Mouse (Mus musculus) urinary bladder, postnatal 36 days (tissue): ENCODE results near the gene Utp6.

Experiments
- DNase-seq, 2 experiments: peaks; one replicate each; pipeline ENCODE4 v3.0.0; 2022; ENCODE audit warnings: low spot score in 2 of 2, mixed read lengths in 1 of 2

The Utp6 gene

DNA sequence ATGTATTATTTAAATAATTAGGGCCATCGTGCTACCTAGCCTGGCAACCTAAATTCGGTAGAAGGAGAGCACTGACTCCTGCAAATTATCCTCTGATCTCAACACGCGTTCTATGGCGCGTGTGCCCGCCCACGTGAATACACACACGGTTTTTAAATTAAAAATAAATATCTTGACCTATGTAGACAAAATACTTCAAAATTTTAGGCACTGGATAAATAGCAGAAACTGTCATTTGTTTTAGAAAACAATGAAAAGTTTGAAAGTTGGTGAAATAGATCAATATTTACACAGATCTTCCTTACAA lies 640 bp upstream of the Utp6 start:
- DNase-seq: no peak

DNA sequence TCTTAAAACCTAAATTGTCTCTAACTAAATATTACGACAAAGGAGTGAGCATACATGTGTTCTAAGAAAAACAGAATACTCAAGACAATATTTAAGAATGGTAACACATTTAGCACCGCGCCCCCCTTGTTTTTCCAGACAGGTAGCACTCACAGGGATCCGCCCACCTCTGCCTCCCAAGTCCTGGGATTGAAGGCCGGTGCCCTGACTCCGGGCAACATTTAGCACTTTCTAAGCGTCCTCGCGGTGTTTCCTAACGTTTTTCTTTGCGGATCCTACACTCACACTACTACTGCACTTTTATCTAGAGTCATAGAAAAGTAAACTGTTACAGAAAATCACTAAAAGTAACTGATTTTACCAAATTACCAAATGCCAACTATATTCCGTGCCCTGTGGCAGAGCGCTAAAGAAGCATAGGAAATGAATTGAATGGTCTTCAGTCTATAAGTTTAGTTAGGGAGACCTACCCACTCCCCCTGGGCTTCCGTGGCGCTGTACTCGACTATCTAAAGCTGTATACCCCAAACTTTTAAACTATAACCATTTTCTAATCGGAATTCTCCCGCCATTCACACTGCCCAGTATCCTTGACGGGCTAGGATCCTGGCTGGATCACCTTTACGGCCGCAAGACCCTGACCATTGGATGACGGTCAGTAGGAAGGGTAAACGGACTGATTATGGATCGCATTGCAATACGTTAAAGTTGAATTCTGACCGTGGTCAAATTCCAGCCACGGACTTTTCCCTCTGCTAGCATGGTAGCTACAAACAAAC lies 655 bp downstream of the Utp6 start:
- no peak for DNase-seq

DNA sequence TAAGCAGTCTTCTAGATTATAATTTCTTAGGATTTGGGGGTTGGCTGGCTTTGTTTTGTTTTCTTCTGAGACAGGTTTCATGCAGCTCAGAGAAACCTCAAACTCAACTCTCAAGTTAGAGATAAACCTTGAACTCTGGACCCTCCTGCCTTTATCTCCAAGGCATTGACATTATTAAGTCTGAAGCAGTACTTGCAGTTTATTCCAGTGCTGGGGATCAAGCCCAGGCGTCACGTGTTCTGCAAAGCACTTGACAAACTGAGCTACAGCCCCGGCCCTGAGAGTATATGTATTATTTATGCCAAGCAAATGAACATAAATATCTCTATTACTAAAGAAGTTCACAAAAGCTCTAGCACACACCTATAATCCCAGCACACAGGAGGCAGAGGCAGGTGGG lies 14.9 kb downstream of the Utp6 start:
- no peak for DNase-seq

DNA sequence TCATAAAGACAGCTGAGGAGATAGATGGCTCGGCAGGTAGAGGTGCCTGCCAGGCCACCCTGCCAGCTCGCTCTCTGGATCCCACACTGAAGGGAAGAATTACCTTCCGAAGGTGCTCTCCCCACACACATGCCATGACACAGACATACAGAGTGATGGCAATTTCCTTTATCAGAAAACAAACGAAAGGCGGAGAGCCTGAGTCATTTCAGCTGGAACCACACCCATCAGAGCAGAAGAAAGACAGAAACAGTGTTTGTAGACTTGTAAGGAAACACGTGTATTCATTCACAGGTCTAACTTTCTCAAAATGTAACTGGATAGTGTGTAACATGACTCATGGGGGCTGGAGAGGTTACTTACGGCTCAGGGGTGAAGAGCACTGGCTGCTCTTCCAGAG lies 18.6 kb downstream of the Utp6 start:
- no peak for DNase-seq

DNA sequence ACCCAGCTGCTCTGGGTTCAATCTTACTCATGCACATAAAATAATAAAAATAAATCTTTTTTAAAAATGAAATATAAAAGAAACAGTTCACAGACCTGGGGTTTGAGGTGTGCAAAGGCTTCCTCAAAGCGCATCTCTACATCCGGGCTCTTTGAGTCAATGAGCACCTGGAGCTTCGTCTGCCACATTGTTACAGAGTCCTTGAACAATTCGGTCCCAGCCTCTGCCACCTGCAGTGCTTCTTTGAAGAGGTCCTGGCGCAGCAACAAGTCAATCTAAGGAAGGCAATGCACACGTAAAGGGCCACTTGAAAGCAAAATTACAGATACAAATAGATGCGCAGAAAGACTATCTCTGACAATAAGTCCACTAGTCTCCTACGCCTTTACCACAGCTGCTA lies 19.1 kb downstream of the Utp6 start:
- DNase-seq: no peak

DNA sequence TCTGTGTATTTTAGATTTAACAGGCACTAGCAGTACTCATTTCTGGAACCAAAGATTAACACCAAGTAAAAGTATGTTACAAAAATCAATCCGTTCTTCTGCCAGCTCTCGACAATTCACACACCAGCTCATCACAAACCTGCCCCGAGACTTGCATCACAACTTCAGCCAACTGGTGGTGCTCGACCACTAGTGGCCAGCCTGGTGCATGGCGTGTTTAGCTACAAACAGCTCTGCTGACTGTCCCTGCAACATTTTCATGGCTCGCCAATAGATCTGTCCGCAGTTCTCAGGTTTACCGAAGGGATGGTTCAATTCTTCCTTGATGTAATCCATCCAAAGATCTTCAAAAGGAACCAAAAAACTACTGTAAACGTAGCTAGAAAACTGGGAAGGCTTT lies 26.4 kb downstream of the Utp6 start:
- no peak for DNase-seq

DNA sequence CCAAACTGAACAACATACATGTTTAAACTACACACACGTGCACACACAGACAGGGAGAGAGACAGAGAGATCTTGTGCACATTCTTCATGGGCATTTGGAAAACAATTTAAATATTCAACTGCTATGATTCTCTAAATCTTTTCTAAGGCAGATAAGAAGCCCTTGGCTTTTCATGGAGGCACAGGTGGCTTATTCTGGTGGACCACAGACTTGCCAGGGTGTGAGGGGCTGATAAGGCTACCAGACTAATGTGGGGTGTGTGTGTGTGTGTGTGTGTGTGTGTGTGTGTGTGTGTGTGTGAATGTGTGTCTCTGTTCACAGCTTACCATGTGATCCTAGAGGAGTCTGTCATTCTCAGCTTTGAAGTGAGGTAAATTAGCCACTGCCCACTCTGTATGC lies 39.4 kb downstream of the Utp6 start:
- no peak for DNase-seq

DNA sequence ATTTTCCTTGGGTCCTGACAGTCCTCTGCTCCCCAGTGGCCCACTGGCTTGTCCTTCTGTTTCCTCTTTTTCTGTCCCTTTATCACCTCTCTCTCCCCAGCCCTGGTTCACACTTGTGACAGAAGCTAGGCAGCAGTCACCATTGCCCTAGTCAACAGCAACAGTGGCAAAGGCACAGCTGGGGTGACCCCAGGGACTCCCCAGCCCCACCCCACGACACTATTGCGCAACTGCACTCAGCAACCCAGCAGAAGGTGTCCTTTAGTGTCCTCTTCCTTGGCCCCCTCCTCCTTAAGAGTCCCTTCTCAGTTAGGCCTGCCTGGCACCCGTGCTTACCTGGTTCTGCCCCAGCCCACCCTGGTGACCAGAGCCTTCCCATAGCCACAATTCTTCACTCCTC lies 40.0 kb downstream of the Utp6 start:
- DNase-seq: no peak

DNA sequence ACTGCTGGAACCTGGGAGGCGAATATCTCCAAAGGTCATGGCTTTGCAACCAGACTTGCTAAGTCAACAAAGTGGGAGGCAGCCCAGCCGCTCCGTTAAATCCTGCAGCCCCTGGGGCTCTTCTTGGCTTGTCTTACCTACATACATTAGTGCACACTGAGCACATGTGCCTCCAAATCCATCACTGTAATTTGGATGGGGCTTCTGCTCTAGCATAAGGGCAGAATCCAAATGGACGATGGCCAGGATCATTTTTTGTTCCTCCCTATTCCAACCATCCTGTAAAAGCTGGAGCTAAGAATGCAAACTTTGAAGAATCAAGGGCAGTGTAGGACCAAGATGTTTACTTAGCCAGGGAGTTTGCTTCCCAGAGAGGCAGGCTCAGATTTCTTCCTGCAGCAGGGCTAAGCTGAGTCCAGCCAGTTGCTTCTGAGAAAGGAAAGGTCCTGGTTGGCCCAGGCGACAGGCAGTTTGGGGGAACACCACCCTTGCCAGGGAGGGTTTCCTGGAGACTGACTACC lies 41.6 kb downstream of the Utp6 start:
- DNase-seq: no peak

DNA sequence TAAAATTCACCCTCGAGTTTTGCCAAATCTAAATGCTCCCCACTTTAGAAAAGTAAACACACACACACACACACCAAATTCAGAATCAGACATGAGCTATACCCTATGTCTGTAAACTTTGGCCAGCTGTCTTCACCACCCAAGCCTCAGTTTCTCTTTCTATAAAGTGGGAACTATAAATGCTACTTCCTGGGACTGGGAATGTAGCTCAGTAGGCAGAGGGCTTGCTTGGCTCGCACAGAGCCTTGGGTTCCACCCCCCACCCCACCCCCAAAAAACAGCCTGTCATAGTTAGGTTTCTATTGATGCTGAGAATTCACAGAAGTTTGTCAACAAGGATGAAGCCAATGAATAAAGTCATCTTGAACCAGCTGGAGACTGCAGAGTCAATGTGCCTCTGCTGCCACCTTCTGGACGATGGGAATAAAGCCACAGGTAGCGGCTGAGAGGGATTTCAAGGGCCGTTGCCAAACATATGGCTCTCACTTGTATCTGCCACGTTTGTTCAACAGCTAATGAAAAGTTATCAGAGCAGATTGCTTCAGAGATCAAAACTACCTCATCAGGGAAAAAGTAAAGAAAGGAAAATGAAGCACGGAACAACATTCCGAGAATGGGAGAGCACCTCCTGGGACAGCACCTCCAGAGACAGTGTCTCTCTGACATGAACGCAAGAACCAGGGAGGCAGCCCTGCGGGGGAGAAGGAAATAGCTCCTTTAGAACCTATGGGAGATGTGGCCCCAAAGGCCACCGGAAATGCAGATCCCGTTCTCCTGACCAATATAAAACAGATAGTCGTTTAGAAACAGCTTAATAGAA lies 42.3 kb downstream of the Utp6 start:
- peak; percentile 69 to 83 for DNase-seq

DNA sequence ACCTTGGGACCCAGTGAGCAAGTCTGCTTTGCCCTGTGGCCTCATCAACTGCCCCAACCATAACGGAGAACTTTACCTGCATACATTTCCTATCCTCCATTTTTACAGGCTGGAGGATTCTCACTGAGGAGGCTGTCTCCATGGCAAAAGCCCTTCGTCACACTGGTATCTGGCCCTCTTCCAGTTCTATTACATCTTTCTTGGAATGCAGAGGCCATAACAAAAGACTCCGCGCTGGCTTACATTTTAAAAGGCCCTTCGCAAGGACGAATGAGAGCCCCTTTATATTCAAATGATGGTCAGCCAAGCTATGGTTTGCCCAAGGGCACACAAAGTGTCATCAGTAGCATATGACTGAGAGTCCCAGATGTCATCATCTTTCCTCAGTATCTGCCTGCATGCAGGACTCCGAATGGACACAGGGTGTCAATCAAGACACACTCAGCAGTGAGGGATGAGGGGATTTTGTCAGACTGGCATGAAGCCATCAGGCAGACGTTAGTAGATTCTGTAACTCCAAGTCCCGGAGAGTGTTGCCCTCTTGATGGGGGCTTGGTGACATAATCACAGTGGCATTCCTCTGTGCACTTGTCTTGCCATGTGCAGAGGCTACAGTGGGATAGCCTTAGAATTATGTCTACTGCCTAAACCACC lies 46.4 kb downstream of the Utp6 start:
- no peak for DNase-seq

DNA sequence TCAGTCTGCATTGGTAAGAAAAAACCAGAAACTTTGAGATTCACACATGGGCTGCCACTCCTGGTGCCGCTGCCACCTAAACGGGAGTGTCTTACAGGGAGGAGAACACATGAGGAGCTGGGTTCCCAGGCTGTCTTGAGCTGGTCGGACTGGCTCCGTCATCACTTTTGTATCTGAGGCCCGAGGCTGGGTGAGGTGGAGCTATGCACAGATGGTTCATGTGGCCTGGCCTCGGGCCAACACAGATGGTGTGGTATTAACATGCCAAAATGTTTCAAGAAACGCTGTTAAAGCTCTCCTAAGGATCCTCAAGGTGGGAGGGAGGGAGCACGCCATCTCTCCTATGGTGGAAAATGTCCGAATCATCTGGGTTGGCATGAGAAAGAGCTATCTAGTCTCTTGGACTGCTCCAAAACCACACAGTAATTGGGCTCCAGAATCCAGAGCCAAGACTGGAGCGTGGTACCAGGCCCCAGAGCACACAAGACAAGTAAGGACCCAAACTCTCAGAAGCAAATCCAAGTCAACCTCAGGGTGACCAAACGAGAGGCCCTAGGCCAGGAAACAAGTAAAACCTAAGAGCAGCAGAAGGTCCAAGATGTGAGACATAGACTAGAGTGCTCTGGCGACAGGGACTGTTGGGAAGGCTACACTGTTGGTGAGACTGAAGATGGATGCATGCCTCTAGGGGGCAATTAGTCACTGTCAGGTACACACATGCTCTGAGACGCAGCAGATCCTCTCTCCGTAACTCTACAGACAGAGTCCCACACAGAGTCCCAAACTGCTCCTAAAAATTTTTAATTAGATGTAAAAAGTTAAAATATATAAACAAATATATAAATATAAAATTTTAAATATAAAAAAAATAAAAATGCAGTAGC lies 53.3 kb downstream of the Utp6 start:
- DNase-seq: peak in 1 of 2 experiments; percentile 36

DNA sequence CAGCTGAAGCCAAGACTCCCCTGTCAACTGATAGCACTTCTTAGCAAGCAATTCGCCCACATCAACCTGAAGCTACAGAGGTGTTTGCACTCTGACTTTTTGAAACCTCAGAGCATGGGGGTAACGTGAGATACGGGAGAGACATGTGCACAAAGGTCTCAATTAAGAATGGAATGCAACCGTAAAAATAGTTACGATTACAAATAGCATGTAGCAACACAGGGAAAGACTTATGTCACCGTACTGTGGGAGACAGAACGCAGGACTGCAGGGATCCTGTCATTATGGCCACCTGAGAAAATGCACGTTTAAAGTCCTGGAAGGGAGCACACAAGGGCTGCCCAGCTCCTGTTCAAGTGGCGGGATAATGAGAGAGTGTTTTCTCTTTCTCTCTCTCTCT lies 55.3 kb downstream of the Utp6 start:
- DNase-seq: no peak

DNA sequence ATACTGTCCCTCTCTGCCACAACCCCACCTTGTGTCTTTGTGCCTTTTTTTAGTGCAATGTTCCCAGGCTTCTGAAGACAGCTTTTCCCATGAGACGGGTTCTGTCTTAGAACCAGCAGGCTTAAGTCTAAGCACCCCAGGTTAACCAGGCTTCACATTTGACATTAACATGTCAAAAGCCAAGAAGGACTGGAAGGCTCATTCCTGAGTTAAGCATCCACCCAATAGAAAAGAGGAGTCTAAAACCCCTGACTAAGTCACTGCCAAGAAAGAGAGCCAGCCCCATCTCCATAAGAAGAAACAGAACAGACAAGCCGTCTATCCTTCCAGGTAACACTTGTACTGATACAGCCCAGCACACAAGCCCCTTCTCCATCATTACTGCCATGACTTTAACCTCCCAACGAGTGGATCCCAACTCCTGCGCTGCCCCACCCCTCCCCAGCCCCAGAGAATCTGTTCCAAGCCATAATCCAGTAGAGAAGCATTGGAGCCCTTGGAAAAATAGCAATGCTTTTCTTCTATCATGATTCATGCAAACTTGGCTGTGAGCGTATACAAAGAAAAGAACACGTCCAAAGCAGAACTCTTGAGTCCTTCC lies 59.2 kb downstream of the Utp6 start:
- no peak for DNase-seq

DNA sequence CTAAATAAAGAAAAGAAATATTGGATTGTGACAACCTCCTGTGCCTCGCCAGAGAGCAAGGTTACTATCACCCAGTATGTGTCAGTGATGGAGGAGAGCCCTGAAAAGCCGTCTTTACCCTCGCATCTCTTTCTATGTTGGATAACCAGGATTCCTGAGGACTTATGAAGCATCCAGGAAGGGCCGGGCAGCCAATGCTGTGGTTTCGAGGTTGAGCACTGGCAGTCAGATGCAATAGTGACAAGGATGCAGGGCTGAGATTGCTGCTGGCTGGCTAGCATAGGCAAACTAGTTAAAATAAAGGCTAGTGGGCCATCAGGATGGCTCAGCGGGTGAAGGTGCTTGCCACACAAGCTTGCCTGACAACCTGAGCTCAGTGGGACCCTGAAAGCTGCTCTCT lies 61.0 kb downstream of the Utp6 start:
- DNase-seq: no peak

DNA sequence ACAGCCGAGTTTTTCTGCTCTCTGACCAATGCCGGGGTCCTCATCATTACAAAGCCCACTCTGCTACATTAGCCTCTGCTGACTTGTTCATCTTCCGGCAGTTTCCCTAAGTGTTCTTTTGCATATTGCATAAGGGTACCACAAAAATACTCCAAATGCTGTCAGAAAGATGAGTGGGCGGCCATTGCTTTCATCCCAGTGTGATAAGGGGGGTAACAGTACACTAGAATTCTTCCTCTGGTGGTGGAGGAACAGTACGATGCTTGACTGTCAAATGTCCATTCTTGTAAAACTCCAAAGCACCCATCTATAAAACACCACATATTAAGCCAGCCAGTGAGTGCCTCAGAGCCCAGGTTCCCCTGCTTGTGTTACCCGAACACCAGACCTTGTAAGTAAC lies 69.9 kb downstream of the Utp6 start:
- no peak for DNase-seq

DNA sequence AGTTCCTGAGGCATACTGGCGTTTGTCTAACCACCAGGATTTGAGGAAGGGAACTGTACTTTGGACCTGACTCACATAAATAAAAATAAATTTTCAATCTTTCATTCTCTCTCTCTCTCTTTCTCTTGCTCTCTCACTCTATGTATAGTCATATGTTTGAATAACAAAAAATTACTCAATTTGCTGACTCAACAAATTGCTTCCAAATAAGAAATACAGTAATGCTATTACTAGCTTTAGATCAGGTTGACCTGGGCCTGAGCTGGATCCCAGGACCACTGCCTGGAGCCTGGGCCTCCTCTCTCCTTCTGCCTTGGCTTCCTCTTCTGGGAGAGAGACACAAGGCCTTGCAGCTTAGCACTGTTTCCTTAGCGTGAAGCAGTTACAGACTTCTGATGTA lies 71.4 kb downstream of the Utp6 start:
- no peak for DNase-seq

DNA sequence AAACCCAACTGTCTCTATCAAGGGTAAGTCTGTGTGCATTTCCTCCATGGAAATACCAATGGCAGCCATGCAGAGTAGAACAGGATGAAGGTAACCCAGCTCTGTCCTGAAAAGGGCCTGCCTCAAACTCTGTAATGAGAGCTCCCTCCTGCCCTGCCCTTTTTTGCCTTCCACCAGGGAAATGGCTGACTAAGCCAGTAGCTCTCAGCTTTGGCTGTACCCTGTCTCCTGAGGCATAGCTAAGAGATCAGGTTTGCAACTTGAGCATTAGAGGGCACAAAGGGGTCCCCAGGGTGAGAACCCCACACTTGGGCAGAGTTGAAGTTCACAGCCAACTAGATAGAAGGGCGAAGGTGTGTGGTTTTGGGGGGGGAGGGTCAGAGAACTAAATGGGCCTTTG lies 75.2 kb downstream of the Utp6 start:
- no peak for DNase-seq

DNA sequence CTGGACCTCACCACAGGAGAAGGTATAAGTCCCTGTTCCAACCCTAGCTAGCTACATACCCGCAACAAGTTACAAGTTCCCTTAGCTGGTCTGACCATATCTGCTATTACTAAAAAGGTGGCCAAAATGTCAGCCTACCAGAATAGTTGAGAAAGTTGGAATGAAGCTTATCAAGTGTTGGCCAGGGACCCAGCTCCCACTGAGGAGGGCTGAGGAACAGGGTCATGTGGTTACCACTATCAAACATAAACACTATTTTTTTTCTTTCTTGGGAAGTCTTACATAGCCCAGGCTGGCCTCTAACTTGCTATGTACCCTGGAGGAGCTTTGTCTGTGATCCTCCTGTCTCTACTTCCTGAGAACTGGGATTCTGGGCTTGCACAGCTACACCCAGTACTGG lies 75.8 kb downstream of the Utp6 start:
- DNase-seq: no peak

DNA sequence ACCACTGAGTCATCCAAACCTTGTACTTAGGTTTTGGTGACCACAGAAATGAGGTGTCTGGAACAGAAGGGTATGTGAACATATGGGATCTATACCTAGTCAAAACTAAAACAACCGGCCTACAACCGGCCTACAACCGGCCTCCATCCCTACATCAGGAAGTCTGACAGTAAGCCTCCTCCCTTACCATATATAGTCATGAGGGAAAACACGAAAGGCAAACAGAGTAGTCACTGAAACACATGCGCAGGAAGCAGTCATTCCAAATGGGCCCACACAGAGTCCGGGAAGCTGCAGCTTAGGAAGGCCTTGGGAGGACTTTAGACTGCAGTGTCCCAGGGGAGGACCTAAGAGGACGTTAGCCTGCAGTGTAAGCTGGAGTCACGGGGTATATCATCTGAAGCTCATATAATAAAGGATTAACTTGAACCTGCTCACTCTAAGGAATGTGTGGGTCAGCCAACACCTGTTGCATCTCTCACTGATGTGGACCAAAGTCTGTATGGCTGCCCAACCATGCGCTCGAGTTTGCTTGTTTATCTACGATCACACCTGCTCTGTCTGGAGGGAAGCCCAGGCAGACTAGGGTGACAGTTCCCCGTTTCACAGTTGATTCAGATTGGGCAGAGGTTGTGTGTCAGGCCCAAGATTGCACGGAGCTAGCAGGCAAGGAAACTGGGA lies 76.3 kb downstream of the Utp6 start:
- no peak for DNase-seq

DNA sequence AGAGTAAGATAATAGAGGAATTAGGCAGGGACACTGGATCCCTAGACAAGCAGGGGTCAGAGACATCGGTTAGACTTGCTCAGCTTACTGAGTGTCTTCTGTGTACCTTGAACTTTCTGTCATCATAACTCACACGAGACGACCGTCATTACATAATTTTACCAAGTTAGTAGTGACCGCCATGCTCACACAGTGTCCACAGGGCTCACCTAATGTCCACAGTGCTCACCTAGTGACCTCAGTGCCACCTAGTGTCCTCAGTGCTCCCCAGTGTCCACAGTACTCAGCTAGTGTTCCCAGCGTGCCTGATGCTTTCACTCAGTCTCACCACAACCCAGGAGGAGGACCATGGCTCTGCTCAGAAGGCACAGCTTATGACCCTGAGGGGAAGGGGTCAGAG lies 77.4 kb downstream of the Utp6 start:
- no peak for DNase-seq
